ENCODE assay signal across 10 mouse cellular contexts in genomic region chr3:101611813-101612491, GRCm38 (mm10). TPM values are rescaled to one million over a fixed set of nuclear protein-coding genes. Genes with fewer than 3 reads are reported as not detected.
A peak's percentile ranks its signal among the peaks of the same experiment; 100 is the strongest.
DNase-seq lines count a peak whose midpoint lies in the region; ATAC-seq lines count a peak whose summit lies in the region.
"Had no signal": no experiment of that assay in that cellular context is flagged by ENCODE, and none has a peak within 500 bp of the region (broad histone marks: within the 10 kb centered on the region; RNA-seq: fewer than 3 reads in every experiment).

No protein-coding gene starts in this region.

- no peak overlapping the region for H3K4me2 ChIP-seq in embryonic facial prominence, embryonic 11.5 days (ENCODE audit: low read depth, low read length)
- peak overlapping the region; percentile 31; the same call in 1 of the 2 replicates for H3K4me2 ChIP-seq in limb, embryonic 13.5 days (replicated peaks)
- H3K4me2 ChIP-seq: lung, embryonic 15.5 days had no signal

- H3K4me3 ChIP-seq in embryonic facial prominence, embryonic 11.5 days (ENCODE audit: low read depth, low read length): no peak overlapping the region
- H3K4me3 ChIP-seq in limb, embryonic 13.5 days: no peak overlapping the region
- H3K4me3 ChIP-seq: lung, embryonic 15.5 days had no signal

- WGBS in embryonic facial prominence, embryonic 11.5 days: 32% methylated on average over 10 of the region's 10 CpGs
- WGBS in limb, embryonic 13.5 days: 20% methylated on average over 10 of the region's 10 CpGs

- H3K9ac ChIP-seq in embryonic facial prominence, embryonic 11.5 days (replicated peaks; ENCODE audit: low read length): no peak overlapping the region
- no peak overlapping the region for H3K9ac ChIP-seq in limb, embryonic 13.5 days
- H3K9ac ChIP-seq: lung, embryonic 15.5 days had no signal

- H3K36me3 ChIP-seq in embryonic facial prominence, embryonic 11.5 days (replicated peaks; ENCODE audit: control insufficient read depth, insufficient read depth, low read depth, low read length): no peaks in the 10 kb centered on the region
- no peaks in the 10 kb centered on the region for H3K36me3 ChIP-seq in limb, embryonic 13.5 days
- H3K36me3 ChIP-seq: lung, embryonic 15.5 days had no signal

- intact Hi-C loops in left cerebral cortex, postnatal 14 days (cut with DNase I): no loop called here

- H3K4me1 ChIP-seq in embryonic facial prominence, embryonic 11.5 days (ENCODE audit: control insufficient read depth, insufficient read depth, low read length): no peaks in the 10 kb centered on the region; the same call in 1 of the 2 replicates
- H3K4me1 ChIP-seq in limb, embryonic 13.5 days: peaks cover 29% of the 10 kb centered on the region

- no peaks in the 10 kb centered on the region for H3K27me3 ChIP-seq in embryonic facial prominence, embryonic 11.5 days (ENCODE audit: control insufficient read depth, insufficient read depth, low read length)
- H3K27me3 ChIP-seq in limb, embryonic 13.5 days: no peaks in the 10 kb centered on the region
- H3K27me3 ChIP-seq: lung, embryonic 15.5 days had no signal

- peak; percentile 13 for DNase-seq in kidney, adult 18-20 months
- no peak for DNase-seq in kidney, postnatal 14 days
- peak; percentile 85 for DNase-seq in embryonic facial prominence, embryonic 11.5 days (ENCODE audit: low spot score)
- no peak for DNase-seq in left cerebral cortex, postnatal 14 days (ENCODE audit: low spot score in 2 of 2)
- DNase-seq in spleen, postnatal 4 days (ENCODE audit: low spot score in 2 of 2): no peak
- no peak for DNase-seq in MN1 (ENCODE audit: low spot score)
- DNase-seq: cerebellum, postnatal 36 days had no signal

- no peaks in the 10 kb centered on the region for H3K9me3 ChIP-seq in embryonic facial prominence, embryonic 11.5 days (replicated peaks; ENCODE audit: control insufficient read depth, low read length)
- no peaks in the 10 kb centered on the region for H3K9me3 ChIP-seq in limb, embryonic 13.5 days
- H3K9me3 ChIP-seq: lung, embryonic 15.5 days had no signal

- peak overlapping the region; percentile 43 for H3K27ac ChIP-seq in embryonic facial prominence, embryonic 11.5 days (replicated peaks; ENCODE audit: low read depth, low read length)
- H3K27ac ChIP-seq in limb, embryonic 13.5 days: peak overlapping the region; percentile 67
- H3K27ac ChIP-seq: lung, embryonic 15.5 days had no signal

- ATAC-seq in embryonic facial prominence, embryonic 11.5 days (replicated peaks; ENCODE audit: insufficient number of reproducible peaks, low FRiP score, low TSS enrichment, low read depth): peak; percentile 79
- ATAC-seq in hematopoietic stem cell, adult 5-6 weeks (replicated peaks in 1 of 2; ENCODE audit: insufficient read depth in 1 of 2, low FRiP score in 2 of 2, low TSS enrichment in 1 of 2, low read depth in 1 of 2, poor library complexity in 2 of 2, severe bottlenecking in 2 of 2): peak; percentile 36 to 38; a peak in 3 of 4 replicates
- peak; percentile 76 for ATAC-seq in limb, embryonic 13.5 days (ENCODE audit: low FRiP score, low read depth)

RNA-seq across cellular contexts. Expression of gene Atp1a1, which starts 7.5 kb away (rescaled TPM):
- polyA plus RNA-seq in embryonic facial prominence, embryonic 11.5 days (2014; fragmentation: Nextera tagmentation; extraction: Ambion mirVana): 87.9 and 89.5 TPM in 2 replicates
- 143 and 168 TPM in 2 replicates for total RNA-seq in hematopoietic stem cell, adult 5-6 weeks (2017)
- 59.6 and 63.5 TPM in 2 replicates for polyA plus RNA-seq in limb, embryonic 13.5 days (2015; fragmentation: Nextera tagmentation; extraction: Ambion mirVana)
- total RNA-seq in left cerebral cortex, postnatal 14 days (2021): 1,000 to 10,000 TPM; 1,135 to 1,354 TPM

Comparison
In these comparisons a context has a peak if more than half of its experiments do, and no peak if none do; other contexts are left out.
1. DNase-seq: peak in kidney, adult 18-20 months (single experiment) and embryonic facial prominence, embryonic 11.5 days (single experiment); none in kidney, postnatal 14 days (single experiment), left cerebral cortex, postnatal 14 days (0 of 2), spleen, postnatal 4 days (0 of 2) and MN1 (single experiment).
2. Peak in every context shown above with its lines, with median percentiles within 50 percentile points of each other: ATAC-seq.